Mouse (Mus musculus) urinary bladder, adult 18-20 months (tissue): ENCODE measurements at regions not wholly inside any gene's neighbourhood (a gene's known extent, or its start where the extent isn't known, plus 50 kb on each side); places are given as distances from the start of the nearest gene placed in this dataset.

Experiments
- DNase-seq, 2 experiments: peaks; one replicate each; pipeline ENCODE4 v3.0.0; 2022; ENCODE audit warnings: low spot score in 2 of 2, mixed read lengths in 2 of 2

- DNase-seq: no peak
Observed at GRCm38 (mm10) chr13:44502612-44503256, 226.5 kb upstream of the Jarid2 start.

GRCm38 (mm10) chr13:44503257-44503950 is 225.9 kb upstream of the Jarid2 start:
- DNase-seq: no peak

- no peak for DNase-seq
Observed at GRCm38 (mm10) chr13:44504455-44504854, 224.8 kb upstream of the Jarid2 start.

- DNase-seq: no peak
Observed at GRCm38 (mm10) chr13:44506975-44507374, 222.3 kb upstream of the Jarid2 start.

- no peak for DNase-seq
Observed at GRCm38 (mm10) chr13:44509526-44510159, 219.6 kb upstream of the Jarid2 start.

GRCm38 (mm10) chr13:44513378-44514285 is 215.6 kb upstream of the Jarid2 start:
- no peak for DNase-seq

GRCm38 (mm10) chr13:44514636-44515158 is 214.6 kb upstream of the Jarid2 start:
- DNase-seq: no peak

GRCm38 (mm10) chr13:44516863-44517262 is 212.4 kb upstream of the Jarid2 start:
- no peak for DNase-seq

- no peak for DNase-seq
Observed at GRCm38 (mm10) chr13:44517312-44517711, 212.0 kb upstream of the Jarid2 start.

GRCm38 (mm10) chr13:44518215-44518614 is 211.1 kb upstream of the Jarid2 start:
- DNase-seq: no peak

GRCm38 (mm10) chr13:44523516-44523915 is 205.8 kb upstream of the Jarid2 start:
- DNase-seq: no peak

GRCm38 (mm10) chr13:44530867-44531564 is 198.3 kb upstream of the Jarid2 start:
- no peak for DNase-seq

- DNase-seq: no peak
Observed at GRCm38 (mm10) chr13:44532631-44533180, 196.6 kb upstream of the Jarid2 start.

- no peak for DNase-seq
Observed at GRCm38 (mm10) chr13:44534575-44535080, 194.6 kb upstream of the Jarid2 start.

- no peak for DNase-seq
Observed at GRCm38 (mm10) chr13:44535441-44535840, 193.8 kb upstream of the Jarid2 start.

GRCm38 (mm10) chr13:44538238-44538637 is 191.0 kb upstream of the Jarid2 start:
- DNase-seq: no peak

GRCm38 (mm10) chr13:44540401-44540800 is 188.9 kb upstream of the Jarid2 start:
- no peak for DNase-seq

GRCm38 (mm10) chr13:44541243-44541653 is 188.0 kb upstream of the Jarid2 start:
- DNase-seq: no peak

GRCm38 (mm10) chr13:44544786-44545185 is 184.5 kb upstream of the Jarid2 start:
- DNase-seq: no peak

GRCm38 (mm10) chr13:44546289-44546688 is 183.0 kb upstream of the Jarid2 start:
- DNase-seq: no peak
